Mouse (Mus musculus) leukemia stem cell, adult 10-12 weeks (primary cell): ENCODE data around the gene A630001G21Rik. TPM values are rescaled to one million over a fixed set of nuclear protein-coding genes. Genes with fewer than 3 reads are reported as not detected.

Experiments used
- polyA plus RNA-seq: library from polyadenylated mRNA; stranded (reverse); fragments of >175 nt; gene quantifications from 2 replicates; pipeline ENCODE4 v1.2.3, GENCODE M21; 2012; ENCODE audit warnings: low replicate concordance

Gene A630001G21Rik
- 4.3 and 11.6 TPM in 2 replicates for polyA plus RNA-seq

DNA sequence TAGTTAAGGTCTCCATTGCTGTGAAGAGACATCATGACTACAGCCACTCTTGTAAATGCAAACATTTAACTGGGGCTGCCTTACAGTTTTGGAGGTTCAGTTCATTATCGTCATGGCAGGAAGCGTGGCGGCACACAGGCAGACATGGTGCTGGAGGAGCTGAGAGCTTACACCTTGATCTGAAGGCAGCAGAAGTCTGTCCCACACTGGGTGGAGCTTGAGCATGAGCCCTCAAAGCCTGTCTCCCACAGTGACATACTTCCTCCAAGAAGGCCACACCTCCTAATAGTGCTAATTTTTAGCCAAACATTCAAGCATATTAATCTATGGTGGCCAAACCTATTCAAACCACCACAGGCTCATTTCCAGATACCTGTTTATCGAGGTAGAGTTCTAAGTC lies at the start of gene A630001G21Rik:
TSS of gene A630001G21Rik (minus strand) at position 208 of the 400 bp plus-strand sequence.

DNA sequence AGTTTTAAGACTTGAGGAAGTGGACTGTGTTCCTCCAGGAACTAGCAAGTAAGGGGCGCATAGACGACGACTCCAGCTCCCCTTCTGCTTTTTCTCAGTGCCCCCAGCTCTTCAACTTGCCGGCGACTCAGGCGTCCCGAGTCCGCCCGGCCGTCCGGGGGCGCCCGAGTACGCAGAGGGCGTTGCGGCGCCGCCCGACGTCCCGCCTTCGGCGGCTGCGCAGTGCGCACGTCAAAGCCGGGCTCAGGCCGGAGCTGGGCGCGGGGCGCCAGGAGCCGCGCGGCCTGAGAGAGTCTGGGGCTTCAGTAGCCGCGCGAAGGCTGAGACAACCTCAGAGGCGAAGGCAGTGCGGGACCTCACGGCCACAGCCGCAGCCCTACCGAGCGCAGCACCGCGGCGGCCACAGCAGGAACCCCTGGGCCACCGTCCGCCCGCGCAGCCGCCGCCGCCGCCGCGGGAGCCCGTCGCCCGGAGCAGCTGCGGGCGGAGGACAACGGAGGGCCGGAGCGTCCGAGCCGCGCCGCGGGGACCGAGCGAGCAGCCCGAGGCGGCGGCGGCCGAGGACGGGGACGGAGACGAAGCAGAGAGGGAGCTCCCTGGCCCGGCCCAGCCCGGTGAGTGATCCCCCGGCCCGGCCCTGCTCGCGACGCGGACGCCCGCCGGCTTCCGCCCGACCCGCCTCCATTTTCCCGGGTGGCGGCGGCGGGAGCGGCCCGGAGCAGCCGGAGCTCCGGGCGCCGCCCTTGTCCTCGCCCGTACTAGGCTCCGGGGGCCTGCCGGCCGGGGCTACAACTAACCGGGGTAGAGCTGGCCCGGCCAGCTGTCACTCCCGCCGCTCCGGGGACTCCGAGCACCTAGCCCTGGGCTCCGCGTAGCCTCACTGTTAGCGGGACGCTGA lies 15.0 kb upstream of the A630001G21Rik start, which contains the start of gene Cab39:
TSS of gene Cab39 (plus strand) at position 234 of the 898 bp plus-strand sequence.

Other genes starting within 250 kb of the A630001G21Rik start
- gene G530012D18Rik, start 203.0 kb downstream of the A630001G21Rik start, polyA plus RNA-seq = not detected in 2 replicates
- 5.5 and 17.1 TPM in 2 replicates for gene Sp110, start 179.8 kb downstream of the A630001G21Rik start, polyA plus RNA-seq
- 3.9 and 9.7 TPM in 2 replicates for gene Sp140, start 178.3 kb downstream of the A630001G21Rik start, polyA plus RNA-seq
- 11.7 and 30.5 TPM in 2 replicates for gene Sp100, start 128.7 kb downstream of the A630001G21Rik start, polyA plus RNA-seq
- gene Cab39, start 14.8 kb upstream of the A630001G21Rik start, polyA plus RNA-seq = 41.5 and 55.9 TPM in 2 replicates
- 35.5 and 55.7 TPM in 2 replicates for gene Itm2c, start 115.6 kb upstream of the A630001G21Rik start, polyA plus RNA-seq
- not detected in 2 replicates for gene 4933407L21Rik, start 149.8 kb upstream of the A630001G21Rik start, polyA plus RNA-seq
- 0.09 and 0.27 TPM in 2 replicates for gene Gpr55, start 182.4 kb upstream of the A630001G21Rik start, polyA plus RNA-seq
- gene Spata3, start 238.2 kb upstream of the A630001G21Rik start, polyA plus RNA-seq = not detected in 2 replicates